Mouse (Mus musculus): ENCODE measurements at regions not wholly inside any gene's neighbourhood (a gene's known extent, or its start where the extent isn't known, plus 50 kb on each side); places are given as distances from the start of the nearest gene placed in this dataset.

- ChIA-PET POLR2A (interaction anchor here in 2 of 4 experiments (1.0 to 1.9 kb wide), 4 partner anchors 16 to 184 kb away, joined by 3 to 6 read pairs (median 4); no protein-coding TSS in a partner anchor), CTCF (interaction anchor here in 2 of 4 experiments (0.8 to 2.2 kb wide), 2 partner anchors 163 to 217 kb away, joined by 3 to 6 read pairs; no protein-coding TSS in a partner anchor)
Observed at GRCm38 (mm10) chr5:111577441-111577840, 156.3 kb upstream of the Gm26897 start.

GRCm38 (mm10) chr5:111578088-111578487 is 155.6 kb upstream of the Gm26897 start:
- CTCF ChIA-PET = interaction anchor here (0.6 to 2.2 kb wide), 4 partner anchors 53 to 895 kb away, joined by 3 to 11 read pairs (median 6); no protein-coding TSS in a partner anchor

GRCm38 (mm10) chr5:111578977-111579727 is 154.6 kb upstream of the Gm26897 start:
- ChIA-PET CTCF (interaction anchor here in 3 of 4 experiments (0.6 to 0.9 kb wide), 5 partner anchors 25 to 165 kb away, joined by 3 to 8 read pairs (median 3); no protein-coding TSS in a partner anchor), POLR2A (interaction anchor here in 3 of 4 experiments (0.6 to 1.4 kb wide), 10 partner anchors 8 to 173 kb away, joined by 3 to 8 read pairs (median 3); no protein-coding TSS in a partner anchor)

More at GRCm38 (mm10) chr5:111578088-111578487, 155.6 kb upstream of the Gm26897 start:
- POLR2A ChIA-PET = interaction anchor here in 2 of 4 experiments (1.2 to 1.3 kb wide), 4 partner anchors 16 to 184 kb away, joined by 3 to 8 read pairs (median 4); no protein-coding TSS in a partner anchor

- ChIA-PET CTCF (interaction anchor here in 3 of 4 experiments (0.5 to 0.7 kb wide), 3 partner anchors 154 to 221 kb away, joined by 3 to 4 read pairs (median 4); no protein-coding TSS in a partner anchor), POLR2A (interaction anchor here (0.5 to 1.4 kb wide), 6 partner anchors 13 to 813 kb away, joined by 3 to 5 read pairs (median 4); no protein-coding TSS in a partner anchor)
Observed at GRCm38 (mm10) chr5:111580870-111581771, 152.6 kb upstream of the Gm26897 start.

GRCm38 (mm10) chr5:111582004-111582403 is 151.7 kb upstream of the Gm26897 start:
- CTCF ChIA-PET = no interaction called here
- POLR2A ChIA-PET = interaction anchor here in 1 of 4 experiments (0.5 to 1.4 kb wide), 3 partner anchors 20 to 812 kb away, joined by 3 to 4 read pairs (median 4); no protein-coding TSS in a partner anchor

- ChIA-PET CTCF (no interaction called here), POLR2A (interaction anchor here in 1 of 4 experiments (0.6 kb wide), 1 partner anchor 502 kb away, joined by 5 read pairs; no protein-coding TSS in a partner anchor)
Observed at GRCm38 (mm10) chr5:111590619-111591081, 143.1 kb upstream of the Gm26897 start.

GRCm38 (mm10) chr5:111592807-111593206 is 140.9 kb upstream of the Gm26897 start:
- CTCF ChIA-PET = no interaction called here
- POLR2A ChIA-PET = interaction anchor here in 3 of 4 experiments (0.6 to 1.6 kb wide), 5 partner anchors 16 to 99 kb away, joined by 3 to 5 read pairs (median 3); no protein-coding TSS in a partner anchor

- ChIA-PET CTCF (interaction anchor here in 1 of 4 experiments (0.9 to 1.2 kb wide), 2 partner anchors 180 to 483 kb away, joined by 3 read pairs; no protein-coding TSS in a partner anchor), POLR2A (interaction anchor here in 3 of 4 experiments (0.7 to 1.6 kb wide), 10 partner anchors 14 to 38 kb away, joined by 3 to 6 read pairs (median 3); no protein-coding TSS in a partner anchor)
Observed at GRCm38 (mm10) chr5:111594111-111594510, 139.6 kb upstream of the Gm26897 start.

- ChIA-PET POLR2A (interaction anchor here in 1 of 4 experiments (1.2 kb wide), 1 partner anchor 10 kb away, joined by 5 read pairs; no protein-coding TSS in a partner anchor), CTCF (interaction anchor here in 1 of 4 experiments (0.6 kb wide), 1 partner anchor 623 kb away, joined by 3 read pairs; no protein-coding TSS in a partner anchor)
Observed at GRCm38 (mm10) chr5:111595438-111595837, 138.3 kb upstream of the Gm26897 start.

- ChIA-PET POLR2A (interaction anchor here in 1 of 4 experiments (0.7 kb wide), 1 partner anchor 149 kb away, joined by 3 read pairs; no protein-coding TSS in a partner anchor), CTCF (no interaction called here)
Observed at GRCm38 (mm10) chr5:111597733-111598132, 136.0 kb upstream of the Gm26897 start.

- ChIA-PET CTCF (interaction anchor here in 1 of 4 experiments (1.2 kb wide), 1 partner anchor 19 kb away, joined by 5 read pairs; no protein-coding TSS in a partner anchor), POLR2A (interaction anchor here in 2 of 4 experiments (0.8 to 1.3 kb wide), 3 partner anchors 9 to 25 kb away, joined by 3 read pairs; no protein-coding TSS in a partner anchor)
Observed at GRCm38 (mm10) chr5:111601711-111602521, 131.8 kb upstream of the Gm26897 start.

GRCm38 (mm10) chr5:111613687-111614086 is 120.0 kb upstream of the Gm26897 start:
- POLR2A ChIA-PET = no interaction called here

GRCm38 (mm10) chr5:111619974-111620373 is 113.8 kb upstream of the Gm26897 start:
- ChIA-PET CTCF (no interaction called here), POLR2A (no interaction called here)

More at GRCm38 (mm10) chr5:111613687-111614086, 120.0 kb upstream of the Gm26897 start:
- CTCF ChIA-PET = interaction anchor here in 1 of 4 experiments (0.7 kb wide), 1 partner anchor 593 kb away, joined by 3 read pairs; no protein-coding TSS in a partner anchor

- ChIA-PET CTCF (interaction anchor here in 2 of 4 experiments (1.0 to 1.2 kb wide), 2 partner anchors 11 to 18 kb away, joined by 4 to 5 read pairs; no protein-coding TSS in a partner anchor), POLR2A (interaction anchor here in 2 of 4 experiments (0.9 to 1.4 kb wide), 2 partner anchors 47 to 149 kb away, joined by 3 to 4 read pairs; no protein-coding TSS in a partner anchor)
Observed at GRCm38 (mm10) chr5:111620626-111621025, 113.1 kb upstream of the Gm26897 start.

- ChIA-PET POLR2A (interaction anchor here in 2 of 4 experiments (0.6 to 2.3 kb wide), 2 partner anchors 9 to 507 kb away, joined by 4 read pairs; no protein-coding TSS in a partner anchor), CTCF (interaction anchor here in 2 of 4 experiments (0.5 to 0.7 kb wide), 3 partner anchors 32 to 452 kb away, joined by 3 to 5 read pairs (median 4); no protein-coding TSS in a partner anchor)
Observed at GRCm38 (mm10) chr5:111622481-111622880, 111.2 kb upstream of the Gm26897 start.

GRCm38 (mm10) chr5:111626273-111626798 is 107.4 kb upstream of the Gm26897 start:
- ChIA-PET CTCF (interaction anchor here in 3 of 4 experiments (0.5 to 1.4 kb wide), 4 partner anchors 16 to 212 kb away, joined by 4 to 10 read pairs (median 5); no protein-coding TSS in a partner anchor), POLR2A (interaction anchor here in 2 of 4 experiments (0.6 to 0.9 kb wide), 3 partner anchors 29 to 409 kb away, joined by 3 to 4 read pairs (median 3); no protein-coding TSS in a partner anchor)
